Mouse (Mus musculus): ENCODE results near the gene Draxin.
"Not testable (repeated sequence)": the region's sequence is repeated elsewhere in the genome, so short reads cannot be mapped to it uniquely, and the experiment has no call there.

The Draxin gene

GRCm38 (mm10) chr4:148056801-148057200 lies 73.7 kb downstream of the Draxin start:
- DNase-seq (ENCODE audit: low spot score in 2 of 2), result no peak

DNA sequence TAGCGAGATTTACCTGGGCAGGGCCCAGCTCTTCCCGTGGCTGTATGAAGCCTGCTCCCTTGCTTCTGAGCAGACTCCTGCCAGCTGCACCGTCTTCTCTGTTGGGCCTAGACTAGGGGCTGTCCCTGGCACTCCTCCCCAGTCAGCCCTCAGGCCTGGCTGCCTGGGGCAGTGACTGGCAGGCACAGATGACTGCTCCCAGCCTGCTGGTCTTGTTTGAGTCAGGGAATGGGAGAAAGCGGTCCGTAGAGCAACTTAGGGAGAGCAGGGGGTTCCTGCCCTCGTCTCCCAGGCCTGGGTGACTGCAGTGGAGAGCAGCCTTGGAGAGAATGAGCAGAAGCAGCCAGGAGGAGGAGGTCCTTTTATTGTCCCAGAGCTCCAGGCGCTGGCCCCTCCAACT lies 74.3 kb downstream of the Draxin start:
- no peak for DNase-seq (ENCODE audit: low spot score in 2 of 2)

GRCm38 (mm10) chr4:148054961-148055695 lies 75.4 kb downstream of the Draxin start:
- DNase-seq (ENCODE audit: low spot score in 2 of 2), result no peak

- DNase-seq (ENCODE audit: low spot score in 2 of 2), result no peak
These were observed 77.0 kb downstream of the Draxin start for GRCm38 (mm10) chr4:148053417-148053920.

- DNase-seq (ENCODE audit: low spot score in 2 of 2), result no peak
These were observed 77.5 kb downstream of the Draxin start for GRCm38 (mm10) chr4:148052976-148053375.

DNA sequence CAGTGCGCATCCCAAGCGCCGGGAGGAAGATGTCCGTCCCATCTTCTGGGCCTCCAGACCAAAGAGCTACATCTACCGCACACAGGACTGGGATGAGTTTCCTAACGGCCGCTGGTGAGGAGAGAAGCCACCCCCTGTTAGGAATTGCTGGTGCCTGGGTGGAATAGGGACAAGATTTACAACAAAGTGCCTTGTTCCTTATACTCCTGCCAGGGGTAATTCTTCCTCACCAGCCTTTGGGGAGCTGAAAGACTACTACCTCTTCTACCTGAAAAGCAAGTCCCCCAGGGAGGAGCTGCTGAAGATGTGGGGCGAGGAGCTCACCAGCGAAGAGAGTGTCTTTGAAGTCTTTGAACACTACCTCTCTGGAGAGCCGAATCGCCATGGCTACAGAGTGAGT lies 78.6 kb downstream of the Draxin start:
- DNase-seq (ENCODE audit: low spot score in 2 of 2), result no peak

DNA sequence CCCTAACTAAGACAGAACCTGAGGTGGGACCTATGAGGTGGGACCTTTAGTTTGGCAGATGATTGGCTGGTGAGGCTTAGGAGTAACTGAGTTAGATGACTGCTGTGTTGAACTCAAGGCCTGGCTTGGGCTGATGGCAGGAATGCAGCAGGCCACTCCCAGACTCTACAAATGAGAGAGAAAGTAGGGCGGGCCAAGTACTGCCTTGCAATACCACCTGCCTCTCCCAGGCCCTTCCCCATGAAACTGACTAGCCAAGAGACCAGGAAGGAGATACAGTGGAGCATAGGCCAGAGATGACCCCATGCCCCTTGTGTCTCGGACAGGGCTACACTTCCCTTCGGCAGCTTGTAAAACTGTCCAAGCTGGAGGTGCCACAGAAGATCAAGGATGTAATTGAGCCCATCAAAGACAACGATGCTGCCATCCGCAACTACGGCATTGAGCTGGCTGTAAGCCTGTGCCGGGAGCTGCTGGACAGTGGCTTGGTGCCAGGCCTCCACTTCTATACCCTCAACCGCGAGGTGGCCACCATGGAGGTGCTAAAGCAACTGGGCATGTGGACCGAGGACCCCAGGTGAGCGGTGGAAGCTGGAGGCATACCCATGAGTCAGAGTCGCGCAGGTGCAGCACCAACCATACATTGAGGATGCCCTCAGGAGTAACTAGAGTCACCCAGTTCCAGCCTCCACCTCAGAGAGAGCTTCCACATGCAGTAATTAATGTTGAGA lies 79.3 kb downstream of the Draxin start:
- no peak for DNase-seq (ENCODE audit: low spot score in 2 of 2)

- not testable (repeated sequence) for DNase-seq (ENCODE audit: low spot score in 2 of 2)
These were observed 80.0 kb downstream of the Draxin start for GRCm38 (mm10) chr4:148050396-148050914.
